Comparison of ENCODE assay signal across 41 mouse cellular contexts in genomic region chr8:46322421-46322820, GRCm38 (mm10). TPM values are rescaled to one million over a fixed set of nuclear protein-coding genes. Genes with fewer than 3 reads are reported as not detected.
"Had no signal": no experiment of that assay in that cellular context is flagged by ENCODE, and none has a peak within 500 bp of the region (broad histone marks: within the 10 kb centered on the region; RNA-seq: fewer than 3 reads in every experiment).

No protein-coding gene starts in this region.

- H3K4me1 ChIP-seq: limb, embryonic 10.5 days; limb, embryonic 12.5 days; liver, embryonic 12.5 days; liver, embryonic 13.5 days; liver, embryonic 15.5 days; megakaryocyte, embryonic 14.5 days; midbrain, embryonic 10.5 days; midbrain, embryonic 12.5 days; midbrain, embryonic 13.5 days; midbrain, embryonic 15.5 days; neural tube, embryonic 12.5 days had no signal

- H3K9ac ChIP-seq: limb, embryonic 12.5 days; limb, embryonic 13.5 days; limb, embryonic 15.5 days; liver, embryonic 12.5 days; liver, embryonic 13.5 days; liver, embryonic 14.5 days; liver, embryonic 15.5 days; liver, postnatal 0 days; lung, embryonic 14.5 days; lung, embryonic 15.5 days; midbrain, embryonic 12.5 days; midbrain, embryonic 13.5 days; midbrain, embryonic 15.5 days; neural tube, embryonic 12.5 days had no signal

- DNase-seq: left cerebral cortex, postnatal 4 days; liver; liver, embryonic 13.5 days; liver, postnatal 0 days; lung, adult 2 months; lung, postnatal 10 days; lung, postnatal 14 days; lung, postnatal 36 days; lung, postnatal 4 days; midbrain, embryonic 14.5 days had no signal

- H3K4me2 ChIP-seq: limb, embryonic 12.5 days; limb, embryonic 13.5 days; limb, embryonic 15.5 days; liver, embryonic 11.5 days; liver, embryonic 12.5 days; liver, embryonic 13.5 days; liver, embryonic 15.5 days; lung, embryonic 14.5 days; lung, embryonic 15.5 days; midbrain, embryonic 12.5 days; midbrain, embryonic 13.5 days; midbrain, embryonic 15.5 days; neural tube, embryonic 12.5 days had no signal

- H3K27ac ChIP-seq: limb, embryonic 10.5 days; limb, embryonic 12.5 days; limb, embryonic 13.5 days; limb, embryonic 15.5 days; liver, embryonic 12.5 days; liver, embryonic 13.5 days; liver, embryonic 14.5 days; liver, embryonic 15.5 days; lung, embryonic 15.5 days; macrophage; midbrain, embryonic 10.5 days; midbrain, embryonic 12.5 days; midbrain, embryonic 13.5 days; midbrain, embryonic 15.5 days; neural tube, embryonic 12.5 days had no signal

- H3K36me3 ChIP-seq: limb, embryonic 10.5 days; limb, embryonic 12.5 days; limb, embryonic 13.5 days; limb, embryonic 15.5 days; liver, embryonic 12.5 days; liver, embryonic 13.5 days; liver, embryonic 15.5 days; lung, embryonic 15.5 days; midbrain, embryonic 10.5 days; midbrain, embryonic 12.5 days; midbrain, embryonic 13.5 days; midbrain, embryonic 15.5 days; neural tube, embryonic 12.5 days had no signal

- H3K27me3 ChIP-seq: limb, embryonic 12.5 days; limb, embryonic 13.5 days; limb, embryonic 15.5 days; liver, embryonic 12.5 days; liver, embryonic 13.5 days; liver, embryonic 15.5 days; lung, embryonic 15.5 days; megakaryocyte, embryonic 14.5 days; midbrain, embryonic 12.5 days; midbrain, embryonic 13.5 days; midbrain, embryonic 15.5 days; neural tube, embryonic 12.5 days had no signal

- H3K4me3 ChIP-seq: limb, embryonic 10.5 days; limb, embryonic 12.5 days; limb, embryonic 13.5 days; limb, embryonic 15.5 days; liver, embryonic 12.5 days; liver, embryonic 13.5 days; liver, embryonic 15.5 days; lung, embryonic 15.5 days; megakaryocyte, embryonic 14.5 days; midbrain, embryonic 10.5 days; midbrain, embryonic 12.5 days; midbrain, embryonic 13.5 days; midbrain, embryonic 15.5 days; myocyte; neural tube, embryonic 12.5 days had no signal

- H3K9me3 ChIP-seq: limb, embryonic 10.5 days; limb, embryonic 15.5 days; liver, embryonic 12.5 days; liver, embryonic 13.5 days; liver, embryonic 15.5 days; lung, embryonic 15.5 days; midbrain, embryonic 13.5 days; midbrain, embryonic 15.5 days; neural tube, embryonic 12.5 days had no signal

- ATAC-seq: liver, embryonic 12.5 days; liver, postnatal 0 days; lung, postnatal 0 days; midbrain, embryonic 13.5 days had no signal

RNA-seq across cellular contexts. Expression of gene Helt, which starts 27.9 kb away (rescaled TPM):
- total RNA-seq: left cerebral cortex, postnatal 10 days; left cerebral cortex, postnatal 14 days; left cerebral cortex, postnatal 25 days; left cerebral cortex, postnatal 36 days; liver, adult 2 months; megakaryocyte progenitor cell, adult 5-6 weeks; megakaryocyte, adult 5-6 weeks; megakaryocyte-erythroid progenitor cell, adult 5-6 weeks; monocyte, adult 5-6 weeks had no signal
- polyA plus RNA-seq: limb, embryonic 10.5 days; limb, embryonic 11.5 days; limb, embryonic 12.5 days; limb, embryonic 13.5 days; limb, embryonic 15.5 days; liver, adult 2 months; liver, embryonic 11.5 days; liver, embryonic 12.5 days; liver, embryonic 14.5 days; liver, embryonic 15.5 days; liver, embryonic 16.5 days; liver, postnatal 0 days; lung, adult 2 months; lung, embryonic 14.5 days; lung, embryonic 15.5 days; lung, embryonic 16.5 days; lung, postnatal 0 days; macrophage; myocyte had no signal
